Mouse (Mus musculus) hindbrain, embryonic 14.5 days (tissue): ENCODE data around the gene Sipa1l2. TPM values are rescaled to one million over a fixed set of nuclear protein-coding genes. Genes with fewer than 3 reads are reported as not detected.
A peak's percentile ranks its signal among the peaks of the same experiment; 100 is the strongest.

Experiments used
- ATAC-seq: fragments of 200-750 bp; cut with Nextera tagmentation; 2 replicates; pipeline ENCODE4 v1.8.0; 2017; ENCODE audit warnings: moderate number of reproducible peaks, mild to moderate bottlenecking, moderate TSS enrichment, moderate library complexity; ENCODE audit not compliant: low FRiP score
- DNase-seq: peaks from one replicate; pipeline ENCODE4 v3.0.0-alpha.2; 2015; ENCODE audit warnings: low spot score
- H3K27ac ChIP-seq: fragments of 300-500 bp; sonication (generic); 2 replicates; pipeline ENCODE4 v1.5.1; 2014; ENCODE audit warnings: mild to moderate bottlenecking, moderate library complexity
- H3K27me3 ChIP-seq: fragments of 300-500 bp; sonication (generic); 2 replicates; pipeline ENCODE4 v1.6.1; 2014; ENCODE audit warnings: mild to moderate bottlenecking, low read length, mixed read lengths; ENCODE audit not compliant: control insufficient read depth, insufficient read depth
- H3K36me3 ChIP-seq: fragments of 300-500 bp; sonication (generic); replicated peaks from 2 replicates; pipeline ENCODE4 v1.6.1; 2014; ENCODE audit not compliant: control insufficient read depth, insufficient read depth
- H3K4me1 ChIP-seq: fragments of 300-500 bp; sonication (generic); replicated peaks from 2 replicates; pipeline ENCODE4 v1.6.1; 2014; ENCODE audit warnings: antibody characterized with exemption, low read length, mixed read lengths; ENCODE audit not compliant: control insufficient read depth, insufficient read depth
- H3K4me2 ChIP-seq: fragments of 300-500 bp; sonication (generic); replicated peaks from 2 replicates; pipeline ENCODE4 v1.6.1; 2014; ENCODE audit warnings: mild to moderate bottlenecking, moderate library complexity
- H3K4me3 ChIP-seq: fragments of 300-500 bp; sonication (generic); replicated peaks from 2 replicates; pipeline ENCODE4 v1.5.1; 2014; ENCODE audit warnings: mild to moderate bottlenecking, low read length
- H3K9ac ChIP-seq: fragments of 300-500 bp; sonication (generic); 2 replicates; pipeline ENCODE4 v1.6.1; 2014
- H3K9me3 ChIP-seq: fragments of 300-500 bp; sonication (generic); 2 replicates; pipeline ENCODE4 v1.6.1; 2016; ENCODE audit warnings: low read length; ENCODE audit not compliant: control insufficient read depth
- WGBS: fragments of 180-500 bp; shearing (Covaris S2); extraction: QIAGEN DNeasy Blood & Tissue Kit; methylation state at CpG from one replicate; pipeline ENCODE4 v1.1.7; 2014; 5-methylcytosine and 5-hydroxymethylcytosine counted together
- polyA plus RNA-seq: library from polyadenylated mRNA; unstranded; fragments of >200 nt; fragmentation: Nextera tagmentation; extraction: Ambion mirVana; gene quantifications from 2 replicates; pipeline ENCODE4 v1.2.1, GENCODE M21; 2014

The Sipa1l2 gene
- polyA plus RNA-seq, 1 experiment from 2014 or later = 22.1 TPM

- no peak overlapping the region for H3K9ac ChIP-seq
- H3K27ac ChIP-seq = no peak overlapping the region
- H3K4me2 ChIP-seq = no peak overlapping the region
- no peaks in the 10 kb centered on the region for H3K27me3 ChIP-seq
- H3K4me1 ChIP-seq = peaks cover 34% of the 10 kb centered on the region
- DNase-seq = no peak
- H3K36me3 ChIP-seq = no peaks in the 10 kb centered on the region
- no peaks in the 10 kb centered on the region for H3K9me3 ChIP-seq
- 86% methylated on average over 4 of the region's 4 CpGs for WGBS
- ATAC-seq = no peak
- no peak overlapping the region for H3K4me3 ChIP-seq
These were observed 184.9 kb downstream of the Sipa1l2 start for GRCm38 (mm10) chr8:125384551-125385183.

GRCm38 (mm10) chr8:125381674-125382073 lies 187.9 kb downstream of the Sipa1l2 start:
- ATAC-seq (no peak), DNase-seq (no peak)
- no peak overlapping the region for H3K27ac ChIP-seq
- H3K9ac ChIP-seq = no peak overlapping the region
- no peak overlapping the region for H3K4me2 ChIP-seq
- peaks cover 19% of the 10 kb centered on the region for H3K4me1 ChIP-seq
- no peaks in the 10 kb centered on the region for H3K9me3 ChIP-seq
- H3K36me3 ChIP-seq = no peaks in the 10 kb centered on the region
- 82% methylated on average over 3 of the region's 3 CpGs for WGBS
- H3K27me3 ChIP-seq = no peaks in the 10 kb centered on the region
- H3K4me3 ChIP-seq = no peak overlapping the region

- no peak for DNase-seq
- Histone ChIP-seq H3K4me3 (no peak overlapping the region), H3K9ac (no peak overlapping the region), H3K27me3 (no peaks in the 10 kb centered on the region), H3K4me2 (no peak overlapping the region), H3K27ac (no peak overlapping the region), H3K36me3 (no peaks in the 10 kb centered on the region), H3K9me3 (no peaks in the 10 kb centered on the region), H3K4me1 (0 out of 2 replicates have a peak, but pooled peaks cover 8% of the 10 kb centered on the region)
- no peak for ATAC-seq
- 71% methylated on average over 7 of the region's 7 CpGs for WGBS
These were observed 189.7 kb downstream of the Sipa1l2 start for GRCm38 (mm10) chr8:125379939-125380338.

- Histone ChIP-seq H3K9ac (no peak overlapping the region), H3K4me3 (no peak overlapping the region), H3K27ac (no peak overlapping the region), H3K27me3 (no peaks in the 10 kb centered on the region), H3K4me1 (0 out of 2 replicates have a peak, but pooled peaks cover 6% of the 10 kb centered on the region), H3K36me3 (no peaks in the 10 kb centered on the region), H3K9me3 (no peaks in the 10 kb centered on the region), H3K4me2 (no peak overlapping the region)
- 72% methylated on average over 10 of the region's 10 CpGs for WGBS
- DNase-seq = no peak
- ATAC-seq = no peak
These were observed 190.5 kb downstream of the Sipa1l2 start for GRCm38 (mm10) chr8:125379156-125379555.

- Histone ChIP-seq H3K9ac (no peak overlapping the region), H3K9me3 (no peaks in the 10 kb centered on the region), H3K27me3 (no peaks in the 10 kb centered on the region), H3K36me3 (no peaks in the 10 kb centered on the region), H3K27ac (no peak overlapping the region), H3K4me3 (no peak overlapping the region), H3K4me2 (no peak overlapping the region), H3K4me1 (0 out of 2 replicates have a peak, but pooled peaks cover 6% of the 10 kb centered on the region)
- 87% methylated on average over 3 of the region's 3 CpGs for WGBS
- no peak for ATAC-seq
- DNase-seq = no peak
These were observed 191.9 kb downstream of the Sipa1l2 start for GRCm38 (mm10) chr8:125377704-125378103.

- Histone ChIP-seq H3K4me1 (0 out of 2 replicates have a peak, but pooled peaks cover 6% of the 10 kb centered on the region), H3K27ac (peak overlapping the region; percentile 75), H3K36me3 (no peaks in the 10 kb centered on the region), H3K9me3 (no peaks in the 10 kb centered on the region), H3K4me3 (no peak overlapping the region), H3K4me2 (no peak overlapping the region), H3K9ac (no peak overlapping the region), H3K27me3 (no peaks in the 10 kb centered on the region)
- no peak for DNase-seq
- no peak for ATAC-seq
- 60% methylated on average over 6 of the region's 6 CpGs for WGBS
These were observed 193.2 kb downstream of the Sipa1l2 start for GRCm38 (mm10) chr8:125376448-125376845.

GRCm38 (mm10) chr8:125375659-125376447 lies 193.8 kb downstream of the Sipa1l2 start:
- 0 out of 2 replicates have a peak, but pooled peaks cover 6% of the 10 kb centered on the region for H3K4me1 ChIP-seq
- H3K9ac ChIP-seq = no peak overlapping the region
- H3K4me3 ChIP-seq = no peak overlapping the region
- 42% methylated on average over 8 of the region's 8 CpGs for WGBS
- H3K27ac ChIP-seq = peak overlapping the region; percentile 75
- no peaks in the 10 kb centered on the region for H3K9me3 ChIP-seq
- H3K36me3 ChIP-seq = no peaks in the 10 kb centered on the region
- DNase-seq (peak; percentile 33), ATAC-seq (peak; percentile 69; the same call in 1 of the 2 replicates)
- H3K4me2 ChIP-seq = no peak overlapping the region
- no peaks in the 10 kb centered on the region for H3K27me3 ChIP-seq

GRCm38 (mm10) chr8:125372596-125372995 lies 197.0 kb downstream of the Sipa1l2 start:
- no peak overlapping the region for H3K9ac ChIP-seq
- 94% methylated on average over 4 of the region's 4 CpGs for WGBS
- no peak overlapping the region for H3K4me3 ChIP-seq
- no peaks in the 10 kb centered on the region for H3K36me3 ChIP-seq
- H3K4me2 ChIP-seq = no peak overlapping the region
- H3K4me1 ChIP-seq = peaks cover 14% of the 10 kb centered on the region; the same call in 1 of the 2 replicates
- no peaks in the 10 kb centered on the region for H3K27me3 ChIP-seq
- no peak overlapping the region for H3K27ac ChIP-seq
- no peaks in the 10 kb centered on the region for H3K9me3 ChIP-seq
- DNase-seq (no peak), ATAC-seq (no peak)

GRCm38 (mm10) chr8:125369491-125370236 lies 199.9 kb downstream of the Sipa1l2 start:
- no peaks in the 10 kb centered on the region for H3K27me3 ChIP-seq
- no peak for ATAC-seq
- no peaks in the 10 kb centered on the region for H3K36me3 ChIP-seq
- WGBS = 33% methylated on average over 8 of the region's 8 CpGs
- peaks cover 8% of the 10 kb centered on the region; the same call in 1 of the 2 replicates for H3K4me1 ChIP-seq
- H3K4me2 ChIP-seq = no peak overlapping the region
- no peak overlapping the region for H3K4me3 ChIP-seq
- no peak overlapping the region for H3K9ac ChIP-seq
- DNase-seq = peak; percentile 40
- H3K27ac ChIP-seq = no peak overlapping the region
- no peaks in the 10 kb centered on the region for H3K9me3 ChIP-seq
